Mouse (Mus musculus) olfactory bulb, adult 2 months (tissue): ENCODE measurements around the gene Cabp4. TPM values are rescaled to one million over a fixed set of nuclear protein-coding genes. Genes with fewer than 3 reads are reported as not detected.

ENCODE experiments used
- H3K27ac ChIP-seq: fragments of 200-500 bp; 2 replicates; pipeline ENCODE4 v1.5.1; 2012; ENCODE audit warnings: low read depth, low read length; ENCODE audit not compliant: insufficient read depth
- H3K4me1 ChIP-seq: fragments of 200-500 bp; 2 replicates; pipeline ENCODE4 v1.6.1; 2012; ENCODE audit warnings: low read length; ENCODE audit not compliant: control insufficient read depth, insufficient read depth
- H3K4me3 ChIP-seq: fragments of 200-500 bp; 2 replicates; pipeline ENCODE4 v1.5.1; 2012; ENCODE audit warnings: mild to moderate bottlenecking, low read depth, low read length, moderate library complexity; ENCODE audit not compliant: insufficient read depth
- CTCF ChIP-seq: fragments of 200-500 bp; IDR thresholded peaks from 2 replicates; pipeline ENCODE4 v1.5.1; 2012; ENCODE audit warnings: low read depth, mild to moderate bottlenecking, low read length, moderate library complexity; ENCODE audit not compliant: insufficient read depth
- POLR2A ChIP-seq: fragments of 200-500 bp; IDR thresholded peaks from 2 replicates; pipeline ENCODE4 v1.6.1; 2012; ENCODE audit warnings: mild to moderate bottlenecking, low read depth, low read length, moderate library complexity; ENCODE audit not compliant: insufficient read depth
- WGBS: fragments of 180-500 bp; shearing (Covaris S2); methylation state at CpG from one replicate; pipeline ENCODE4 v1.1.7; 2018; 5-methylcytosine and 5-hydroxymethylcytosine counted together
- polyA plus RNA-seq: library from polyadenylated mRNA; stranded (reverse); fragments of >200 nt; gene quantifications from 2 replicates; pipeline ENCODE4 v1.2.4, GENCODE M21; 2012; ENCODE audit warnings: low replicate concordance; ENCODE audit not compliant: missing spikeins, insufficient read depth, insufficient read length

The Cabp4 gene
- polyA plus RNA-seq, 1 experiment, result not detected

DNA sequence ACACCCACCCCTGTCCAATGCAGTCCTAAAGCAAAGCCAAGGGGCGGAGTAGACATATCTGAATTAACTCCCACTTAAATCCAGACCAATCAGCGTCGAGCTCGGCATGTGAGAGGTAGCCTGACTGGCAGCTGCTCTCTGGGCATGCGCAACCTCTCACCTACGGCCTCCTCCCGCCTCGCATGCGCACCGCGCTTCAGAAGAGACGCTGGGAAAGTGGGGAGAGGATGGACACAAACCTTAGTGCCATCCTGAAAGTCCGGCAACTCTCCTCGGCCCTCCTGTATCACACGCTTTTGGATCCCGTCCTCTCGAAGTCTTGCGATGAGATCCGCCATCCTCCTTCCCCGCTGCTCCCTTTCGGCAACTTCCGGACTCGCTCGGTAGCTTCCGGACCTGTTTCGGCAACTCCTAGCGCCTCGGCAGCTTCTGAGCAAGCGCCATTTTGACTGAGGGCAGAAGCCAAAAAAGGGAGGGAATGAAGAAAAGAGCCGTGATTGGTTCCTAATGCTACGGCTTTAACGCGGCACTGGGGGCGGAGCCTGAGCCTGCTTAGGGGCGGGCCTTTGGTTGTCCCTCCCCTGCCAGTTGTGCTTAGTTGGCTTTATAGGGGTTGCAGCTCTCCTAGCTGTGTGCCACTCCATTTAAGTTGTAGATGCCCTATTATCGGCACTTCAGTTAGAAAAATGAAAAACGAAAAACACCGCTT is 22.6 kb downstream of the Cabp4 start:
- 2% methylated on average over 38 of the region's 38 CpGs for WGBS
- Histone ChIP-seq H3K27ac (peak overlapping the region; percentile 93), H3K4me3 (peak overlapping the region; percentile 77), H3K4me1 (0 out of 2 replicates have a peak, but pooled peaks cover 5% of the 10 kb centered on the region)
- TF ChIP-seq CTCF, result no peak
- peak; percentile 68; the same call in 1 of the 2 replicates for TF ChIP-seq POLR2A

DNA sequence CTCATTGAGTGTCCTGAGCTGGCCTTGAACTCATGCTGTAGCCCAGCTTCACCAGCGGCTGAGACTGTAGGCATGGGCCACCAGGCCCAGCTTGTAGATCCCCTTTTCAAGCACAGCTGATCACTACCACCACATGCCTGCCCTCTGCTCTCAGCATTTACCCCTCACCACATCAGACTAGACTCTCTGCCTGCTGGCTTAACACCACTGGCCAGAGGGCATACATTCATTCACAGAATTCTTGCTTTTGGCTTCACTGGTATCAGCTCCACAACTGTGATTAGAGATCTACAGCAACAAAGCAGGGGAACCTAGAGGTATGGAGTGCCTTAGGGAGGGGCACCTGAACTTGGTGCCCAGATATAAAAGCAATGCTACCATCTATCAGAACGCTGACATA is 23.3 kb downstream of the Cabp4 start:
- Histone ChIP-seq H3K4me3 (no peak overlapping the region), H3K4me1 (0 out of 2 replicates have a peak, but pooled peaks cover 5% of the 10 kb centered on the region), H3K27ac (no peak overlapping the region)
- TF ChIP-seq CTCF (no peak), POLR2A (no peak)
- WGBS, result 88% methylated on average over 2 of the region's 2 CpGs

DNA sequence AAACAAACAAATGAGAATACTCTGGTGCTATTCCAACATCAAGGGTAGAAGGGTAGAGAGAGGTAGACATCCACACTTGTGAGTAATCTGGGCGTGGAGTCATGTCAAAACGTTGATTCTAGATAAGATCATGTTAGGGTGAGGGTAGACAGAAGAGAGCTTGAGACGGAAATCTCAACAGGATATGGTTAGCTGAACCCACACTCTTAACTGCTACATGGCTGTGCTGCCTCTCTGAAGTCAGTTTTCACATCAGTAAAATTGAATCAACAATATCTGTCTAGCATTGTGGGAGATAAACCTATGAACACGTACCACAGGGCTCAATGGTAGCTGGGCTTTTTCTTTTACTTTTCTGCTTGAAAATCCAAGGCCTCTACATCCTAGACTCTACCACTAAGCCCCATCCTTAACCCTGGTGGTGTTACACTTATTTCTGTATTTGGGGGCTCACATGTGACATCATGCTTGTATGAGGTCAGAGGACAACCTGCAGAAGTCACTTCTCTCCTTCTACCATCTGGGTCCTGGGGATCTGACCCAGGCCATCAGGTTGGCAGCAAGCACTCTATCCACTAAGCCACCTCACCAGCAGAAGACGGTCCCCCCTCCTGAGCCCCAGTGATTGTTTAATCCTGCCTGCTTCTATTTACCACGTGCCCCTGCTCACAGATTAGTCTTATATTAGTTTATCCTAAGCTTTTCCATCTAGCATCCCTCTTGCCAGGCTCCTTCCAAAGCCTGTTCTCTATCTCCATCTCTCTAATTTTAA is 23.9 kb downstream of the Cabp4 start:
- TF ChIP-seq CTCF, result no peak
- TF ChIP-seq POLR2A, result no peak
- Histone ChIP-seq H3K27ac (no peak overlapping the region), H3K4me3 (no peak overlapping the region), H3K4me1 (0 out of 2 replicates have a peak, but pooled peaks cover 3% of the 10 kb centered on the region)
- 94% methylated on average over 6 of the region's 6 CpGs for WGBS

DNA sequence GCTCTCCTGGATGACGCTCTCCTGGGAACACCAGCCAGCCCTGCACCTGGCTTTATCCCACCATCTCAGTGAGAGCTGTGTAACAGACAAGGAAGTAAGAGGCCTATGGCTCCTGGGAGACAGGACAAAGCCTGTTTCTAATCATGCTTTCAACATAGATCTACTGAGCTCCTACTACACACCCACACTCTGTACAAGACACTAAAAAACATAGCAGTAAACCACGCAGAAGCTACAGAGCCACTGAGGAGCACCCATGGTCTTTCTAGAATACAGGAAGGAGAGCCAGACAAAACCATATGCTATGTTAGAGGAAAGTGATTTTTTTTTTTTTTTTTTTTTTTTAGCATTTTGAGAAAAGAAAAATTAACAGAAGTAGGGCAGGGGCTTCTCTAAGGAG is 25.5 kb downstream of the Cabp4 start:
- no peak overlapping the region for H3K4me3 ChIP-seq
- H3K4me1 ChIP-seq, result peaks cover 9% of the 10 kb centered on the region
- TF ChIP-seq CTCF, result no peak
- no peak for TF ChIP-seq POLR2A
- 89% methylated on average over 2 of the region's 2 CpGs for WGBS
- no peak overlapping the region for H3K27ac ChIP-seq

GRCm38 (mm10) chr19:4117006-4117405 is 26.8 kb downstream of the Cabp4 start:
- no peak for TF ChIP-seq POLR2A
- no peak for TF ChIP-seq CTCF
- H3K27ac ChIP-seq, result no peak overlapping the region
- WGBS, result 88% methylated on average over 7 of the region's 7 CpGs

GRCm38 (mm10) chr19:4115816-4116215 is 28.0 kb downstream of the Cabp4 start:
- Histone ChIP-seq H3K27ac (no peak overlapping the region), H3K4me1 (peaks cover 19% of the 10 kb centered on the region), H3K4me3 (no peak overlapping the region)
- TF ChIP-seq POLR2A, result no peak
- TF ChIP-seq CTCF, result no peak
- 87% methylated on average over 11 of the region's 11 CpGs for WGBS

More at GRCm38 (mm10) chr19:4117006-4117405, 26.8 kb downstream of the Cabp4 start:
- Histone ChIP-seq H3K4me1 (peaks cover 19% of the 10 kb centered on the region), H3K4me3 (no peak overlapping the region)

GRCm38 (mm10) chr19:4115144-4115543 is 28.7 kb downstream of the Cabp4 start:
- WGBS, result 97% methylated on average over 10 of the region's 10 CpGs
- Histone ChIP-seq H3K4me1 (peaks cover 16% of the 10 kb centered on the region), H3K27ac (no peak overlapping the region), H3K4me3 (no peak overlapping the region)
- TF ChIP-seq POLR2A (no peak), CTCF (no peak)

DNA sequence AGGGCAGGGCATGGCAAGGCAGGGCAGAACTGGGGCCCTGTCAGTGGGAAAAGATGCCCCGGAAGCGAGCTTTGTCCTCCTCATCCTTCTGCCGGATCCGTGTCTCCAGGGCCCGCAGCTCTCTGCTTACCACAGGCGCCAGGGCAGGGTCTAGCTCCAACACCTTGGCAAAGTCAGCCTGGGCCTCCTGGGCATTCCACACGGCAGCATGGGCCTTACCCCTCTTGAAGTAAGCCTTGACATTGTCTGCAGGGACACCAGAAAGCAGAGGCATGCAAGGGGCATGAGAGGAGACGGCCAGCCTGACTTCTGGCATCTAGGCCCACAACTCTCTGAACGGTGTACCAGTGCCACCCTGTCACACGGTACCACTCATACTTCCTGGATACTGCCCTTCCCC is 29.3 kb downstream of the Cabp4 start:
- no peak for TF ChIP-seq CTCF
- TF ChIP-seq POLR2A, result no peak
- WGBS, result 85% methylated on average over 10 of the region's 10 CpGs

DNA sequence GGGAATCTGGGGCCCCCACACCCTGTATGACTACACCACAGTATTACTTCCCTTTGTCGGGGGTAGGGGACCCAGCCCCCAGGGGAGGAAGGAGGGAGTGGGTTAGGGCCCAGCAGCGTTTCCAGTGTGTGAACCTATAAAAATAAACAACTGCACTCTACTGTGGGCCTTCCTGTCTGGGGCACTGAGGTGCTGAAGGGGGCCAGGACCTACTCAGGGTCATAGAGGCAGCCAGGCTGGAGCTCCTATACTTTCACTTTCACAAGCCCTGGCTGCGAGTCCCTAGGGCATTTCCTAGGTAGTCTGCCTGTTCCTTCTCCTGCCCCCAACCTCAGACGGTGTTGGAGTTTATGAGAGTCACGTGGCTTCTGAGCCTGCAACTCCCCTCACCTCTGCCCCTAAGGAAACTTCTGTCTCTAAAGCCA is 30.0 kb downstream of the Cabp4 start:
- no peak for TF ChIP-seq POLR2A
- no peak for TF ChIP-seq CTCF
- 71% methylated on average over 5 of the region's 5 CpGs for WGBS
- Histone ChIP-seq H3K4me1 (peaks cover 16% of the 10 kb centered on the region), H3K27ac (peak overlapping the region; percentile 25; the same call in 1 of the 2 replicates), H3K4me3 (no peak overlapping the region)

More for the DNA sequence above, 29.3 kb downstream of the Cabp4 start:
- peaks cover 16% of the 10 kb centered on the region for H3K4me1 ChIP-seq
- no peak overlapping the region for H3K4me3 ChIP-seq
- no peak overlapping the region for H3K27ac ChIP-seq
